Mouse (Mus musculus) central nervous system, embryonic 14 days (tissue): Measurements from ENCODE around the gene Mixl1. TPM values are rescaled to one million over a fixed set of nuclear protein-coding genes. Genes with fewer than 3 reads are reported as not detected.

Experiments used
- polyA plus RNA-seq: library from polyadenylated mRNA; depleted of rRNA; stranded (reverse); fragments of >200 nt; gene quantifications from 2 replicates; pipeline ENCODE4 v1.2.3, GENCODE M21; 2012; rRNA removed

Gene Mixl1
- polyA plus RNA-seq: 0.02 and 0.04 TPM in 2 replicates

GRCm38 (mm10) chr1:180696626-180697352 lies at the start of gene Mixl1:
Gene Mixl1 (minus strand): TSS chr1:180697034.

GRCm38 (mm10) chr1:180725704-180726179 lies 28.9 kb upstream of the Mixl1 start, which contains the start of gene Acbd3:
Gene Acbd3 (plus strand): TSS chr1:180726043.

Other genes with a start within 250 kb of the Mixl1 start
- gene Stum, start 213.5 kb downstream of the Mixl1 start, polyA plus RNA-seq: 5.3 and 7.4 TPM in 2 replicates
- gene Parp1, start 128.1 kb downstream of the Mixl1 start, polyA plus RNA-seq: 113 and 137 TPM in 2 replicates
- 10.5 and 12.5 TPM in 2 replicates for gene Lin9, start 55.9 kb downstream of the Mixl1 start, polyA plus RNA-seq
- 30.5 and 31.8 TPM in 2 replicates for gene Acbd3, start 29.0 kb upstream of the Mixl1 start, polyA plus RNA-seq
- gene H3f3a, start 116.9 kb upstream of the Mixl1 start, polyA plus RNA-seq: 1,924 and 2,554 TPM in 2 replicates
- gene Sde2, start 154.1 kb upstream of the Mixl1 start, polyA plus RNA-seq: 20.2 and 21.8 TPM in 2 replicates
- gene Lefty2, start 196.1 kb upstream of the Mixl1 start, polyA plus RNA-seq: 0.76 and 1.4 TPM in 2 replicates
- 46.6 and 48.8 TPM in 2 replicates for gene Pycr2, start 207.3 kb upstream of the Mixl1 start, polyA plus RNA-seq
- 0.69 and 1.8 TPM in 2 replicates for gene Lefty1, start 238.0 kb upstream of the Mixl1 start, polyA plus RNA-seq
- 3.8 and 9.1 TPM in 2 replicates for gene Tmem63a, start 245.3 kb upstream of the Mixl1 start, polyA plus RNA-seq